Mouse (Mus musculus): Measurements from ENCODE around the gene Rftn1. TPM values are rescaled to one million over a fixed set of nuclear protein-coding genes. Genes with fewer than 3 reads are reported as not detected.

The Rftn1 gene
- total and polyA plus RNA-seq, 3 experiments = 52.5 to 80.6 (median 60.5) TPM

GRCm38 (mm10) chr17:50213117-50213516 is 22.6 kb upstream of the Rftn1 start:
- Histone ChIP-seq H3K4me3 (replicated peaks in 1 of 3; ENCODE audit: low read depth in 2 of 3, low read length in 2 of 3, poor library complexity in 1 of 3) (no peak overlapping the region), H3K27me3 (replicated peaks) (no peaks in the 10 kb centered on the region), H3K9ac (ENCODE audit: insufficient read depth, low read depth) (no peak overlapping the region), H3K79me2 (replicated peaks; ENCODE audit: control insufficient read depth, extremely low read depth, insufficient read depth, poor library complexity, severe bottlenecking) (peaks cover 21% of the 10 kb centered on the region), H3K9me3 (replicated peaks; ENCODE audit: low read length) (no peaks in the 10 kb centered on the region), H3K27ac (ENCODE audit: insufficient read depth, low read depth) (no peak overlapping the region), H3K36me3 (replicated peaks in 1 of 2; ENCODE audit: control insufficient read depth in 1 of 2, insufficient read depth in 1 of 2, low read length in 1 of 2) (peaks cover 0 to 4% of the 10 kb centered on the region in 2 experiments), H3K4me2 (ENCODE audit: insufficient read depth, low read depth, poor library complexity, severe bottlenecking) (no peak overlapping the region), H3K4me1 (ENCODE audit: control insufficient read depth in 1 of 2, insufficient read depth in 2 of 2) (peaks cover 10 to 26% of the 10 kb centered on the region in 2 experiments; a peak in 3 of 4 replicates)
- in situ Hi-C loops (cut with MboI; ENCODE audit: low pct_ligation_motif_present, low pct_unique_long_range_greater_than_20kb, low sequenced_read_pairs) (no loop called here), dilution Hi-C loops (cut with MboI; ENCODE audit: extremely low pct_ligation_motif_present, extremely low pct_unique_long_range_greater_than_20kb, low sequenced_read_pairs) (no loop called here)
- TF ChIP-seq BHLHE40 (IDR thresholded peaks at IDR 0.05; ENCODE audit: low read depth, low read length) (no peak), UBTF (IDR thresholded peaks at IDR 0.05; ENCODE audit: low read depth, low read length) (no peak), JUND (conservative IDR thresholded peaks at IDR 0.05; ENCODE audit: low read depth, low read length) (no peak)
- no peak for DNase-seq (ENCODE audit: extremely low read depth)

- DNase-seq (ENCODE audit: extremely low read depth) = no peak
- H3K27me3 ChIP-seq (replicated peaks) = no peaks in the 10 kb centered on the region
- no peak overlapping the region for H3K4me2 ChIP-seq (ENCODE audit: insufficient read depth, low read depth, poor library complexity, severe bottlenecking)
- H3K36me3 ChIP-seq (replicated peaks in 1 of 2; ENCODE audit: control insufficient read depth in 1 of 2, insufficient read depth in 1 of 2, low read length in 1 of 2) = peaks cover 0 to 4% of the 10 kb centered on the region in 2 experiments
- H3K9me3 ChIP-seq (replicated peaks; ENCODE audit: low read length) = no peaks in the 10 kb centered on the region
- H3K4me3 ChIP-seq (replicated peaks in 1 of 3; ENCODE audit: low read depth in 2 of 3, low read length in 2 of 3, poor library complexity in 1 of 3) = no peak overlapping the region
- peaks cover 29% of the 10 kb centered on the region for H3K79me2 ChIP-seq (replicated peaks; ENCODE audit: control insufficient read depth, extremely low read depth, insufficient read depth, poor library complexity, severe bottlenecking)
- no peak for TF ChIP-seq POLR2AphosphoS2 (IDR thresholded peaks at IDR 0.05; ENCODE audit: low read depth, low read length)
- peaks cover 10 to 26% of the 10 kb centered on the region in 2 experiments; a peak in 3 of 4 replicates for H3K4me1 ChIP-seq (ENCODE audit: control insufficient read depth in 1 of 2, insufficient read depth in 2 of 2)
- no peak overlapping the region for H3K9ac ChIP-seq (ENCODE audit: insufficient read depth, low read depth)
- in situ Hi-C loops (cut with MboI; ENCODE audit: low pct_ligation_motif_present, low pct_unique_long_range_greater_than_20kb, low sequenced_read_pairs) = no loop called here
- dilution Hi-C loops (cut with MboI; ENCODE audit: extremely low pct_ligation_motif_present, extremely low pct_unique_long_range_greater_than_20kb, low sequenced_read_pairs) = no loop called here
- no peak overlapping the region for H3K27ac ChIP-seq (ENCODE audit: insufficient read depth, low read depth)
These were observed 21.3 kb upstream of the Rftn1 start for GRCm38 (mm10) chr17:50211816-50212215.

- TF ChIP-seq POLR2A (IDR thresholded peaks at IDR 0.05; ENCODE audit: low read depth, low read length) (peak; percentile 100), MYC (IDR thresholded peaks at IDR 0.05; ENCODE audit: low read depth, low read length) (0 out of 2 replicates have a peak, but pooled peaks have one; percentile 12), IRF4 (IDR thresholded peaks at IDR 0.05; ENCODE audit: low read depth, low read length) (peak; percentile 27; the same call in 1 of the 2 replicates), NRF1 (IDR thresholded peaks at IDR 0.05; ENCODE audit: low read depth, low read length) (no peak), TBP (conservative IDR thresholded peaks at IDR 0.05; ENCODE audit: low read depth, low read length) (peak; percentile 98), TCF12 (IDR thresholded peaks at IDR 0.05; ENCODE audit: low read depth, low read length) (peak; percentile 98), MAFK (IDR thresholded peaks at IDR 0.05; ENCODE audit: insufficient replicate concordance, low read length) (no peak), MAZ (IDR thresholded peaks at IDR 0.05; ENCODE audit: low read depth, low read length) (no peak), ETS1 (conservative IDR thresholded peaks at IDR 0.05; ENCODE audit: low read depth, low read length) (peak; percentile 38; the same call in 1 of the 2 replicates), USF1 (IDR thresholded peaks at IDR 0.05; ENCODE audit: low read depth, low read length) (peak; percentile 98), ZMIZ1 (IDR thresholded peaks at IDR 0.05; ENCODE audit: low read depth, low read length) (peak; percentile 99), MEF2A (IDR thresholded peaks at IDR 0.05; ENCODE audit: borderline replicate concordance, low read depth, low read length) (peak; percentile 23; the same call in 1 of the 2 replicates), ZNF384 (IDR thresholded peaks at IDR 0.05; ENCODE audit: low read depth, low read length) (no peak), CHD1 (IDR thresholded peaks at IDR 0.05; ENCODE audit: low read depth, low read length) (no peak), USF2 (conservative IDR thresholded peaks at IDR 0.05; ENCODE audit: low read depth, low read length) (peak; percentile 98), POLR2AphosphoS2 (IDR thresholded peaks at IDR 0.05; ENCODE audit: low read depth, low read length) (peak; percentile 83), MAX (IDR thresholded peaks at IDR 0.05; ENCODE audit: low read length) (peak; percentile 92), NELFE (IDR thresholded peaks at IDR 0.05; ENCODE audit: low read depth, low read length) (peak; percentile 99)
- Histone ChIP-seq H3K9me3 (replicated peaks; ENCODE audit: low read length) (no peaks in the 10 kb centered on the region), H3K4me1 (ENCODE audit: control insufficient read depth in 1 of 2, insufficient read depth in 2 of 2) (peaks cover 10 to 26% of the 10 kb centered on the region in 2 experiments; a peak in 3 of 4 replicates), H3K79me2 (replicated peaks; ENCODE audit: control insufficient read depth, extremely low read depth, insufficient read depth, poor library complexity, severe bottlenecking) (peaks cover 29% of the 10 kb centered on the region), H3K36me3 (replicated peaks in 1 of 2; ENCODE audit: control insufficient read depth in 1 of 2, insufficient read depth in 1 of 2, low read length in 1 of 2) (peaks cover 0 to 4% of the 10 kb centered on the region in 2 experiments), H3K4me3 (replicated peaks in 1 of 3; ENCODE audit: low read depth in 2 of 3, low read length in 2 of 3, poor library complexity in 1 of 3) (peak overlapping the region; percentile 55 to 87 (median 68)), H3K27ac (ENCODE audit: insufficient read depth, low read depth) (peak overlapping the region; percentile 97), H3K27me3 (replicated peaks) (no peaks in the 10 kb centered on the region), H3K4me2 (ENCODE audit: insufficient read depth, low read depth, poor library complexity, severe bottlenecking) (peak overlapping the region; percentile 69), H3K9ac (ENCODE audit: insufficient read depth, low read depth) (peak overlapping the region; percentile 99)
- peak; percentile 97 for DNase-seq (ENCODE audit: extremely low read depth)
- in situ Hi-C loops (cut with MboI; ENCODE audit: low pct_ligation_motif_present, low pct_unique_long_range_greater_than_20kb, low sequenced_read_pairs) = no loop called here
- dilution Hi-C loops (cut with MboI; ENCODE audit: extremely low pct_ligation_motif_present, extremely low pct_unique_long_range_greater_than_20kb, low sequenced_read_pairs) = no loop called here
These were observed 19.4 kb upstream of the Rftn1 start for GRCm38 (mm10) chr17:50209831-50210230.
